Mouse (Mus musculus) T-cell, adult 2 months (primary cell): Measurements from ENCODE around the gene Rsph1.

Experiments used
- DNase-seq: peaks from one replicate; pipeline ENCODE4 v3.0.0; 2022; ENCODE audit warnings: low spot score

Rsph1 gene

GRCm38 (mm10) chr17:31254463-31254931, 22.7 kb downstream of the Rsph1 start:
- peak; percentile 64 for DNase-seq

- no peak for DNase-seq
Measured at GRCm38 (mm10) chr17:31253951-31254350, 23.2 kb downstream of the Rsph1 start.

GRCm38 (mm10) chr17:31247144-31247543, 30.0 kb downstream of the Rsph1 start:
- no peak for DNase-seq

GRCm38 (mm10) chr17:31245321-31245720, 31.9 kb downstream of the Rsph1 start:
- DNase-seq = no peak

- peak; percentile 45 for DNase-seq
Measured at GRCm38 (mm10) chr17:31242764-31243163, 34.4 kb downstream of the Rsph1 start.

GRCm38 (mm10) chr17:31241156-31241555, 36.0 kb downstream of the Rsph1 start:
- DNase-seq = no peak

- DNase-seq = no peak
Measured at GRCm38 (mm10) chr17:31238234-31239020, 38.8 kb downstream of the Rsph1 start.

GRCm38 (mm10) chr17:31235915-31236314, 41.3 kb downstream of the Rsph1 start:
- DNase-seq = no peak

GRCm38 (mm10) chr17:31232251-31233010, 44.8 kb downstream of the Rsph1 start:
- no peak for DNase-seq

GRCm38 (mm10) chr17:31231780-31232179, 45.4 kb downstream of the Rsph1 start:
- no peak for DNase-seq

- no peak for DNase-seq
Measured at GRCm38 (mm10) chr17:31226931-31227330, 50.3 kb downstream of the Rsph1 start.

- DNase-seq = no peak
Measured at GRCm38 (mm10) chr17:31226368-31226767, 50.8 kb downstream of the Rsph1 start.

GRCm38 (mm10) chr17:31224591-31224990, 52.6 kb downstream of the Rsph1 start:
- no peak for DNase-seq

- DNase-seq = peak; percentile 65
Measured at GRCm38 (mm10) chr17:31223835-31224234, 53.3 kb downstream of the Rsph1 start.

GRCm38 (mm10) chr17:31222810-31223310, 54.3 kb downstream of the Rsph1 start:
- no peak for DNase-seq

GRCm38 (mm10) chr17:31216068-31216955, 60.9 kb downstream of the Rsph1 start:
- DNase-seq = no peak

- no peak for DNase-seq
Measured at GRCm38 (mm10) chr17:31211881-31212280, 65.3 kb downstream of the Rsph1 start.

GRCm38 (mm10) chr17:31210299-31210698, 66.9 kb downstream of the Rsph1 start:
- peak; percentile 48 for DNase-seq

GRCm38 (mm10) chr17:31209376-31209930, 67.7 kb downstream of the Rsph1 start:
- no peak for DNase-seq

GRCm38 (mm10) chr17:31208654-31209053, 68.5 kb downstream of the Rsph1 start:
- DNase-seq = no peak

GRCm38 (mm10) chr17:31207771-31208334, 69.3 kb downstream of the Rsph1 start, which contains the start of gene Ubash3a:
Gene Ubash3a (plus strand): TSS chr17:31207873.
- peak; percentile 81 for DNase-seq
